Comparison of ENCODE assay signal across 8 mouse cellular contexts in the genomic region with DNA sequence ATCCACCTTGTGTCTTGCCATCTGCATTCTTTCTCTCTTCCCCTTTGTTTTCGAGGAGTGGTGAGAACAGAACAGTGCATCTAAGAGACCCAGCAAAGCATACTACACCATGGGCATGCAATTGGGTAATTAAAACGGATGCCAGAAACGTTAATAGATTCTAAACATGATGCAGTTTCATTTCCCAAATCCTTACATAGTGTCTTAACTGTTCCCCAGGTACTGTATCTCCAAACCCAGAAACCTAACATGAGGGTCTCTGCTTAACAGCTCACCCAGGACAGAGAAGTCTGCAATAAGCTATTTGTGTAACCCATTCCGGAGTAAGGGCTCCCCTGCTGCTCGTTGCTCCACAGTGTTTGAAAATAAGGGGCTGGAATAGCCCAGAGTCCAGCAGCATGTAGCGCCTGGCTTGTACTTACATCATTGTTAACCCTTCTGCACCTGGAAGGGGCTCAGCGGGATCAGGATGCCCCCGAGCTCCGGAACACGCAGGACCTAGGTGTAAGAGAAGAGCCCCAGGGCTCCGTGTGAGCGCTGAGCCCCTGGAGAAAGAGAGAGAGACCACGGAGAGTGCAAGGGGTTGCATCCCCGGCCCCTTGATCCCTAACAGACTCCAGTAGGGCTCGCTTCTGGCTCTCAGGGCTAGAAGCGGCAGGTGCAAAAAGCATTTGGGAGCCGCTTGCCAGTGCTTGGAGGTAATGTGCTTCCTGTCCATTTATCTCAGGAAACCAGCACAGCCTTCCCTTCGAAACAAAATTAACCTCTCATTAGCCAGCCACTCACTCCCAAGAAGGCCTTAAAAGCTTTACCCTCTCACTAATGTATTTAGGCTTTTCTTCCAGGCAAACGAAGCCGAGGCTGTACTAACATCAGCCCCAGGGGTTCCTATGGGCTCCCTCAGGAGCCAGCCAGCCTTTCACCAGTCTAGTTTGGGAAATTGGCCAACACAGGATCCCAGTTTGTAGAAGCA. TPM values are rescaled to one million over a fixed set of nuclear protein-coding genes. Genes with fewer than 3 reads are reported as not detected.
DNase-seq lines count a peak whose midpoint lies in the region; ATAC-seq and TF ChIP-seq lines count a peak whose summit lies in the region.

No protein-coding gene starts in this region.

- H3K4me3 ChIP-seq in cerebellum, adult 2 months (replicated peaks; ENCODE audit: insufficient read depth, low read depth, low read length): peak overlapping the region; percentile 46

- TF ChIP-seq POLR2A in cerebellum, adult 2 months (IDR thresholded peaks at IDR 0.05; ENCODE audit: borderline replicate concordance, insufficient read depth, low read length): no peak

- TF ChIP-seq CTCF in cerebellum, adult 2 months (IDR thresholded peaks at IDR 0.05; ENCODE audit: borderline replicate concordance, insufficient read depth, low read depth, low read length): no peak

- no peak for ATAC-seq in cerebellum, adult (ENCODE audit: insufficient number of reproducible peaks, low FRiP score, low TSS enrichment)

- no peaks in the 10 kb centered on the region for H3K4me1 ChIP-seq in cerebellum, adult 2 months (ENCODE audit: control insufficient read depth, insufficient read depth, low read length)

- no peak overlapping the region for H3K27ac ChIP-seq in cerebellum, adult 2 months (ENCODE audit: insufficient read depth, low read length)

- WGBS in cerebellum, adult 2 months: 7% methylated on average over 20 of the region's 20 CpGs

- peak; percentile 42 to 46 for DNase-seq in cerebellum, adult 2 months
- DNase-seq in cerebellum, adult 9-10 months: peak; percentile 53
- peak; percentile 44 for DNase-seq in gastrocnemius, postnatal 25 days
- peak; percentile 38 for DNase-seq in induced T-regulatory cell, adult 2 months (ENCODE audit: low read depth)
- DNase-seq in naive thymus-derived CD4-positive, alpha-beta T cell, adult 2 months (ENCODE audit: low read depth): peak; percentile 31
- DNase-seq in adrenal gland, adult 2 months: no peak
- DNase-seq in left cerebral cortex, adult 8-10 months (ENCODE audit: low spot score in 2 of 2): no peak

- peaks cover 1% of the 10 kb centered on the region; the same call in 1 of the 2 replicates for H3K27me3 ChIP-seq in cerebellum, adult 2 months (ENCODE audit: control insufficient read depth, insufficient read depth, low read length)

RNA-seq across cellular contexts. Expression of gene Rgmb, which starts 1.4 kb away (rescaled TPM):
- polyA plus RNA-seq in cerebellum, adult 2 months (2012; rRNA removed): 39.5 and 46.9 TPM in 2 replicates
- total RNA-seq in gastrocnemius, postnatal 25 days (2021): 10 to 100 TPM; 34.9 to 37.6 TPM
- total RNA-seq in adrenal gland, adult 2 months (2021): 10 to 100 TPM; 12.3 to 16.4 TPM
- 60.9 and 81.7 TPM in 2 replicates for polyA plus RNA-seq in adrenal gland, adult 2 months (2012; rRNA removed)
- 10 to 100 TPM; 52.7 to 71.1 (median 66.7) TPM for total RNA-seq in left cerebral cortex, adult 8-10 months (2022)

Comparison
In these comparisons a context has a peak if more than half of its experiments do, and no peak if none do; other contexts are left out.
1. DNase-seq: peak in cerebellum, adult 2 months (2 of 2), cerebellum, adult 9-10 months (single experiment), gastrocnemius, postnatal 25 days (single experiment), induced T-regulatory cell, adult 2 months (single experiment) and naive thymus-derived CD4-positive, alpha-beta T cell, adult 2 months (single experiment); none in adrenal gland, adult 2 months (single experiment) and left cerebral cortex, adult 8-10 months (0 of 2).